Mouse (Mus musculus) myocyte (in vitro differentiated cells): Measurements from ENCODE around the gene Zcchc14. TPM values are rescaled to one million over a fixed set of nuclear protein-coding genes. Genes with fewer than 3 reads are reported as not detected.
A peak's percentile ranks its signal among the peaks of the same experiment; 100 is the strongest.

ENCODE experiments used
- H3K27me3 ChIP-seq: one replicate; pipeline ENCODE4 v1.6.1; 2011; ENCODE audit not compliant: control insufficient read depth, insufficient read depth, insufficient read length
- H3K36me3 ChIP-seq: one replicate; pipeline ENCODE4 v1.6.1; 2011; ENCODE audit not compliant: control insufficient read depth, insufficient read depth
- H3K4me2 ChIP-seq: one replicate; pipeline ENCODE4 v1.6.1; 2011; ENCODE audit warnings: low read depth, control low read depth
- H3K4me3 ChIP-seq: one replicate; pipeline ENCODE4 v1.5.1; 2011; ENCODE audit warnings: mild to moderate bottlenecking, control low read depth, moderate library complexity
- H3K79me2 ChIP-seq: one replicate; pipeline ENCODE4 v1.6.1; 2011; ENCODE audit not compliant: control insufficient read depth, insufficient read depth
- H3ac ChIP-seq: one replicate; pipeline ENCODE4 v1.6.1; 2011; ENCODE audit not compliant: control insufficient read depth, insufficient read length
- CEBPB ChIP-seq: IDR thresholded peaks from 2 replicates; pipeline ENCODE4 v1.6.1; 2011; ENCODE audit warnings: mild to moderate bottlenecking, moderate library complexity; ENCODE audit not compliant: poor library complexity, insufficient read depth, severe bottlenecking
- E2F4 ChIP-seq: IDR thresholded peaks from one replicate; pipeline ENCODE4 v1.6.1; 2011; ENCODE audit warnings: mild to moderate bottlenecking, control low read depth, moderate library complexity; ENCODE audit not compliant: insufficient read depth
- MAX ChIP-seq: IDR thresholded peaks from one replicate; pipeline ENCODE4 v1.6.1; 2011; ENCODE audit warnings: low read depth, mild to moderate bottlenecking, control low read depth
- MYOD1 ChIP-seq, 3 experiments: IDR thresholded peaks; one replicate each; pipeline ENCODE4 v1.6.1; 2011; ENCODE audit warnings: control low read depth in 2 of 3, low read depth in 2 of 3, mild to moderate bottlenecking in 2 of 3, moderate library complexity in 1 of 3; ENCODE audit not compliant: insufficient read length in 2 of 3, control insufficient read depth in 1 of 3
- MYOG ChIP-seq, 3 experiments: IDR thresholded peaks; one replicate each; pipeline ENCODE4 v1.6.1; 2011; ENCODE audit warnings: control low read depth in 2 of 3, low read depth in 2 of 3, mild to moderate bottlenecking in 2 of 3; ENCODE audit not compliant: insufficient read length in 2 of 3, control insufficient read depth in 1 of 3, insufficient read depth in 1 of 3
- POLR2A ChIP-seq: IDR thresholded peaks from one replicate; pipeline ENCODE4 v1.6.1; 2011; ENCODE audit warnings: low read depth, mild to moderate bottlenecking, control low read depth, moderate library complexity; ENCODE audit not compliant: insufficient read length
- POLR2AphosphoS2 ChIP-seq: IDR thresholded peaks from one replicate; pipeline ENCODE4 v1.6.1; 2011; ENCODE audit warnings: low read depth, control low read depth; ENCODE audit not compliant: insufficient read length
- REST ChIP-seq: IDR thresholded peaks from one replicate; pipeline ENCODE4 v1.6.1; 2011; ENCODE audit warnings: mild to moderate bottlenecking, control low read depth, moderate library complexity; ENCODE audit not compliant: insufficient read depth, insufficient read length
- SRF ChIP-seq: IDR thresholded peaks from one replicate; pipeline ENCODE4 v1.6.1; 2011; ENCODE audit warnings: low read depth; ENCODE audit not compliant: control insufficient read depth, insufficient read length
- TCF12 ChIP-seq: IDR thresholded peaks from one replicate; pipeline ENCODE4 v1.6.1; 2011; ENCODE audit warnings: mild to moderate bottlenecking, control low read depth; ENCODE audit not compliant: poor library complexity, insufficient read depth, severe bottlenecking
- TCF3 ChIP-seq: IDR thresholded peaks from one replicate; pipeline ENCODE4 v1.6.1; 2011; ENCODE audit warnings: low read depth, control low read depth; ENCODE audit not compliant: insufficient read length
- USF1 ChIP-seq: IDR thresholded peaks from one replicate; pipeline ENCODE4 v1.6.1; 2011; ENCODE audit warnings: low read depth, mild to moderate bottlenecking, control low read depth, moderate library complexity
- polyA plus RNA-seq: library from polyadenylated mRNA; unstranded; fragments of >200 nt; fragmentation: generic; extraction: Trizol; gene quantifications from one replicate; pipeline ENCODE4 v1.2.1, GENCODE M21; 2012; ENCODE audit warnings: missing spikeins

Zcchc14 gene
- polyA plus RNA-seq, 1 experiment, result 11.9 TPM

- H3K79me2 ChIP-seq, result peaks cover 99% of the 10 kb centered on the region
- no peak overlapping the region for H3K4me3 ChIP-seq
- H3ac ChIP-seq, result no peak overlapping the region
- no peak overlapping the region for H3K4me2 ChIP-seq
- no peaks in the 10 kb centered on the region for H3K27me3 ChIP-seq
- H3K36me3 ChIP-seq, result no peaks in the 10 kb centered on the region
- TF ChIP-seq SRF (no peak), MYOG (IDR thresholded peaks at IDR 0.05; ENCODE audit: control insufficient read depth in 1 of 3, insufficient read depth in 1 of 3, insufficient read length in 2 of 3, low read depth in 2 of 3) (no peak), POLR2A (no peak)
Measured at GRCm38 (mm10) chr8:121643384-121643783, 9.3 kb downstream of the Zcchc14 start.

DNA sequence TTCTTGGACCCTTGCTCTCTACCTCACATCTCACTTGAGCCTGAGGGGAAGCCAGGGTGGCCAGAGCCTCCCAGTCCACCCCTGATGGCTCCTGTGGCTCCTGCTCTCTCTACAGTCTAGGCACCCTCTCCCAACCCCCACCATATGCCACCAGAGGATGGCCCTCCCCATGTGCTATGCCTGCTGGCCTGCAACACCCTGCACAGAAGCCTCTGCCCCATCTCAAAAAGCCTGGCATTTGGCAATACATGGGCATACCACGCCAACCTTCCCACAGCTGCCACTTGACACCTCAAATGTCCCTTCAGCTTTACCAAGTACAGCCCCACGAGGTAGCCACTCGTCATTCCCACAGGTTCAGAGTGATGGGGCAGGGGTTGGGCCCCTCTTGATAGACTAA, 9.9 kb downstream of the Zcchc14 start:
- TF ChIP-seq USF1, result no peak
- peak in 1 of 3 experiments; percentile 1 for TF ChIP-seq MYOG (IDR thresholded peaks at IDR 0.05; ENCODE audit: control insufficient read depth in 1 of 3, insufficient read depth in 1 of 3, insufficient read length in 2 of 3, low read depth in 2 of 3)
- Histone ChIP-seq H3K36me3 (no peaks in the 10 kb centered on the region), H3ac (no peak overlapping the region), H3K27me3 (no peaks in the 10 kb centered on the region), H3K79me2 (peaks cover 99% of the 10 kb centered on the region), H3K4me3 (no peak overlapping the region), H3K4me2 (no peak overlapping the region)

- Histone ChIP-seq H3K4me2 (no peak overlapping the region), H3K4me3 (no peak overlapping the region)
- TF ChIP-seq REST (no peak), MYOD1 (IDR thresholded peaks at IDR 0.05; ENCODE audit: control insufficient read depth in 1 of 3, insufficient read length in 2 of 3, low read depth in 2 of 3) (no peak), POLR2AphosphoS2 (no peak), USF1 (no peak), TCF3 (no peak), CEBPB (no peak), POLR2A (no peak), MYOG (IDR thresholded peaks at IDR 0.05; ENCODE audit: control insufficient read depth in 1 of 3, insufficient read depth in 1 of 3, insufficient read length in 2 of 3, low read depth in 2 of 3) (no peak), MAX (no peak), E2F4 (no peak), SRF (no peak), TCF12 (no peak)
Measured at GRCm38 (mm10) chr8:121636180-121636579, 16.5 kb downstream of the Zcchc14 start.

GRCm38 (mm10) chr8:121635534-121635933, 17.2 kb downstream of the Zcchc14 start:
- TF ChIP-seq SRF (no peak), REST (no peak), CEBPB (no peak), MYOG (IDR thresholded peaks at IDR 0.05; ENCODE audit: control insufficient read depth in 1 of 3, insufficient read depth in 1 of 3, insufficient read length in 2 of 3, low read depth in 2 of 3) (no peak), MAX (no peak), POLR2A (no peak), E2F4 (no peak), USF1 (no peak)
- Histone ChIP-seq H3K79me2 (peaks cover 93% of the 10 kb centered on the region), H3K27me3 (no peaks in the 10 kb centered on the region), H3K36me3 (no peaks in the 10 kb centered on the region), H3ac (no peak overlapping the region), H3K4me2 (no peak overlapping the region), H3K4me3 (no peak overlapping the region)

More at GRCm38 (mm10) chr8:121636180-121636579, 16.5 kb downstream of the Zcchc14 start:
- Histone ChIP-seq H3K79me2 (peaks cover 92% of the 10 kb centered on the region), H3K27me3 (no peaks in the 10 kb centered on the region), H3K36me3 (no peaks in the 10 kb centered on the region), H3ac (no peak overlapping the region)

DNA sequence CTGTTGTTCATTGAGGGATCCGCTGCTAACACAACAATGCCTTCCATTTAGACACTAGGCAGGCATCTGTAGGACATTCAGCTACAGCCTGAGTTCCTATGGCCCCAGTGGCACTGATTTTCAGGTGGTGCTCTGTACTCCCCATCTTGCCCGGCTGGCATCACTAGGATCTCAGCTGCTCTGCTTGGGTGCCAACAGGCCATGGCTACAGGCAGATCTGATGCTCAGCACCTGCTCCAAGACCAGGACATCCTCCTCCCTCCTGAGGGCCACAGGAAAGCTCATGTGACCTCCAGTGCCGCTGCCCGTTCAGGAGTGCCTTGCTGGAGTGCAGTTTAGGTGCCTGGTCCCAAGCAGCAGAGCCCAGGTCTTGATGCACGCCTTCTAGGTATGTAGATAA, 20.3 kb downstream of the Zcchc14 start:
- Histone ChIP-seq H3ac (no peak overlapping the region), H3K4me2 (peak overlapping the region; percentile 66), H3K4me3 (no peak overlapping the region), H3K27me3 (no peaks in the 10 kb centered on the region), H3K36me3 (peaks cover 3% of the 10 kb centered on the region), H3K79me2 (peaks cover 87% of the 10 kb centered on the region)
- TF ChIP-seq REST (no peak), MYOD1 (IDR thresholded peaks at IDR 0.05; ENCODE audit: control insufficient read depth in 1 of 3, insufficient read length in 2 of 3, low read depth in 2 of 3) (peak in 1 of 3 experiments; percentile 21)

DNA sequence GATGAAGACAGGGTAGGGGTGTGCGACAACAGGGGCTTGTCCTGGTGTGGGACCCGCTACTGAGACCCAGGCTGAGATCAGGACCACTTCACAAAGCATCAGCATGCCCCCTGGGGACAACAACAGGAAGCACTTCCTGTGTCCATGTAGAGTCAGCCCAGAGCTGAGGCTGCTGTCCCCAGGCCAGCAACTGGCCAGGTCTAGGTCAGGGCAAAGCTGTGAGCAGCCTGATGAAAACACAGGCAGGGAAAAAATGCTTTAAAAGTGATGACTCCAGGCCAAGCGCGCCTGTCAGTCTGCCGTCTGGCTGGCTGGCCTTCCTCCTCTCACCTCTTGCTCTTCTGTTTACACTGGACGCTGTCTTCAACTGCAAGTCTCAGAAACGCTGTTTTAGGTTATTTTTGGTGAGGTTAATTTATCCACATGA, 21.0 kb downstream of the Zcchc14 start:
- Histone ChIP-seq H3K79me2 (peaks cover 85% of the 10 kb centered on the region), H3K36me3 (peaks cover 8% of the 10 kb centered on the region), H3ac (no peak overlapping the region), H3K4me3 (no peak overlapping the region), H3K27me3 (no peaks in the 10 kb centered on the region), H3K4me2 (peak overlapping the region; percentile 66)
- TF ChIP-seq MAX (no peak), POLR2AphosphoS2 (no peak), MYOD1 (IDR thresholded peaks at IDR 0.05; ENCODE audit: control insufficient read depth in 1 of 3, insufficient read length in 2 of 3, low read depth in 2 of 3) (peak in 2 of 3 experiments; percentile 6 to 46), USF1 (no peak), POLR2A (no peak), TCF3 (no peak), E2F4 (no peak)
